Mouse (Mus musculus) spleen, postnatal 36 days (tissue): ENCODE data around the gene Antxr2.

Experiments used
- DNase-seq, 2 experiments: peaks; one replicate each; pipeline ENCODE4 v3.0.0; 2022; ENCODE audit warnings: low spot score in 2 of 2, mixed read lengths in 1 of 2

The Antxr2 gene

DNA sequence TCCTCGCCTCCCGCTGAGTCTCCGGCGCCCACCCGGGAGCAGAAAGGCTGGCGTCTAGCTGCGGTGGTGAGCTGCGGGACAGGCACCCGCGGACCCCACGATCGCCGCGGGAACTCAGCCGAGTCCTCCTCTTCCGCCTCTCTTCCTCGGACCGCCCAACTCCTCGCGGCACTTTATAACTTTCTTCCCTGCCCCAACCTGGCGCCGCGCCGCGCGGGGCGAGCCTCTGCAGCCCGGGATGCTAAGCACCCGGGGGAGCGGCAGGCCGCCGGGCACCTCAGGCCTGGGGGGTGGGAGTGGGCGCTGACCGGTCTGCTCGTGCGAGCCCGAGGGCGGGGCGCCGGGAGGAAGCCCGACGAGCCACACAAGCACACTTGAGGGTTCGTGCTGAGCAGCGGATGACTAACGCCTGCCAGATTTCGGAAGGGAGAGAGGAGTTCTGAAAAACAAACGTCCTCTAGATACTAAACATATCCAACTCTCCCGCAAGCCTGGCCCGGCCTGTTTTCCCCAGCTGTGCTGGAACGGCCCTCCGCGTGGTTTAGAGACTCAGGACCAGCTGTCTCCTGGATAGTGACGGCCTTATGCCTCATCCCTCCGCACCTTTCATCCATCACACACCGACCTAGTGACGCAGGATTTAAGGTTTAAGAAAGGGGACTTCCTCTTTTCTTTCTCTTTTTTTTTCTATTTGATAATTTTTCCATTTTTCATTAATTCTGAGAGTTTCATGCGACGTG lies at the start of gene Antxr2:
Antxr2 (minus strand) TSS at position 142 of the 740 bp plus-strand sequence.
- peak; percentile 47 to 54 for DNase-seq

DNA sequence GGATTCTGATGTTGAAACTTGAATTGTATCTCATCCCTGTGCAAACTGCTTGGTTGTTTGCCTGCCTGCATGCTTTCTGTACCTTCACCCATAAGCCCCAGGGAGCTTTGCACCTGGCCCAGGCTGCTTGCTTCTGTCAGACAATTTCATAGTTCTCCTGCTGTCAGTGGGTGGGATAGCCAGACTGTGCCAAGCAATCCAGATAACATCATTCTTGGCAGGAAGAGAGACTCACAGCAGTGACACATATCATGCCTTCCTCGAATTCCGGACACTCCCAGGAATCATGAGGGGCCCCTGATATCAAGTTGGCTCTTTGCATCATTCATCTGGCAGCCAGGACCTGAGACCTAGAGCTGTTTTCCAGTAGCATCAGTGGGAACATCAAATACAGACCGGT lies 45.8 kb upstream of the Antxr2 start:
- no peak for DNase-seq

DNA sequence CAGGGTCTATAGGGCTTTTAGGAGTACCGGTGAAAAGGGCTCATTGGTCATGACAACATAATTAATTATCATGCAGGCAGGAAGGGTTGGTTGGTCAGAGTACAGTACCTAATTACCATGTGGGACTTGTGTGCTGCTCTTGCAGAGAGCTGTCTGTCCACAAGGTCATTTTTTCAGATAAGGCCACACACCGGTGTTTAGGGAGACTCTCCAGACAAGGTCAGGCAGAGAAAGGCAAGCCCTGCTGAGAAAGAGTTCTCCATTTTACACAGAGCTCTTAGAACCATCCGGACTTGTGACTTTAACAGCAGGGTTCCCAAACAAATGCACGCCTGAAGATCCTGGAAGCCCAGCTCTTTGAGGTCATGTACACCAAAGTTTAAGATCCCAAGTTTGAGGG lies 38.3 kb upstream of the Antxr2 start:
- DNase-seq: no peak

DNA sequence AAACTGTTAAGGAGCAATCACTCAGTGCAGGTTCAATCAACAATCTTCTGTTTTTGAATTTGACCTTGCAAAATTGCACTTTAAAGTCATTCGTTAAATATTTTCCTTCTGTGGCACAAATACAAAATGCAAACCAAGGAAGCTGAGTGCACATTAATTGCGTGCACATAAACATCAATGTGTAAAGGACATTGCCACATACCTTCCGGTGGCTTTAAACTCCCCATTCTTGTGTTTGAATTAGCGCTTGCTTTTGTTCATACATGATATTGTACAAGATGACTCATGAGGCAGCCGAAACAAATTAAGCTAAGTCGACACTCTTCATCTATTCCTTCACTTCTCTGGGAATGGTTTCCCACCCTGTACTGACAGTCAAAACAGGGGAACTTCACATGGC lies 24.4 kb upstream of the Antxr2 start:
- no peak for DNase-seq

DNA sequence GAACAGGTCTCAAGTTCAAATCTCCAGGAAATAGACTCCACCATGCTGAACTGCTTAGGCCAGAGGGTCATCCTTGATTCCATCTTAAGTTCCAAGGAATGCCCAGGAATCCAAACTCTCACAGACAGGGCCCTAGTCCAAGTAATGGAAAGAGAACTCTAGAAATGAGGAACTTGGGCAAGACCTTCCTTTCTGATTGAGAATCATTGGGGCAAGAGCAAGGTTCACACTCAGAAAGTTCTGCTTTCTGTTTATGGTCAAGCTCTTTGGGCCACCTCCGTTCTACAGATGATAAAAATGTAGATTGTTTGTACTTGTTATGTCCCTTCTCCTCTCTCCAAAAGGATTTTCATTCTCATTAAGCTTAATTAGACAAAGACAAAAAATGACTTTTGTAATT lies 24.0 kb upstream of the Antxr2 start:
- DNase-seq: no peak

DNA sequence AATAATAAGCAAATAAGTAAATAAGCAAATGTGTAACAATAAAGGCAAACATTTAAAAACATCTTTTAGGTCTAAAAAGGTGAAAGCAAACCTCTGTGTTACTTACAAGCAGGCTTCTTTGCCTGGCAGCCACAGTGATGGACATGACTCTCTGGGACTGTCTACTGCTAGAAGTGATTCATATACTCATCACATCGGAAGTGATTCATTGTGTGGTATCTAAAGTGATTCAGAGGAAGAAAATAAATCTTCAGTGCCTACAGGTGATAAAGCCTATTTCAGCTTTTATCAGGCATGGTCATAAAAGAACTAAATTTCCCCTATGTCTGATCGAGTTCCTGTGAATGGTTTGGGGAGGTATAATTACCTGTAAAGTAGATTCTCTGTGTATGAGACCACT lies 4.1 kb upstream of the Antxr2 start:
- no peak for DNase-seq

DNA sequence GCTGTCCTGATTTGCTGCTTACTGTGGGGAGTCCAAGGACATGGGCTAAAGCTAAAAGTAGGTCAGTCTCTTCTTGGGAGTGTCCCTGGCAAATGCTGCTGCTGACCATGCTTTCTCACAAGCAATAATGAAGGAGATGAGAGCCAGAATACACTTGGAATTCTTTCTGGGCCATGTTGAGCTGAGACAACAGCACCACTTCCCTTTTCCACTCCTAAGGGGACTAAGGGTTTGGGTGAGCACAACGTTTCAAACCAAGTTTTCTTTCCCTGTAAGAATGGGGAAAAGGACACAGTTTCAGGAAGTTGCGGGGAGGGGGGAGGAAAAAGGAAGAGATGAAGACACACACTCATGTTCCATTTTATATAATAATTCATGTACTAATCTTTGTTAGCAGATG lies 3.4 kb upstream of the Antxr2 start:
- no peak for DNase-seq

DNA sequence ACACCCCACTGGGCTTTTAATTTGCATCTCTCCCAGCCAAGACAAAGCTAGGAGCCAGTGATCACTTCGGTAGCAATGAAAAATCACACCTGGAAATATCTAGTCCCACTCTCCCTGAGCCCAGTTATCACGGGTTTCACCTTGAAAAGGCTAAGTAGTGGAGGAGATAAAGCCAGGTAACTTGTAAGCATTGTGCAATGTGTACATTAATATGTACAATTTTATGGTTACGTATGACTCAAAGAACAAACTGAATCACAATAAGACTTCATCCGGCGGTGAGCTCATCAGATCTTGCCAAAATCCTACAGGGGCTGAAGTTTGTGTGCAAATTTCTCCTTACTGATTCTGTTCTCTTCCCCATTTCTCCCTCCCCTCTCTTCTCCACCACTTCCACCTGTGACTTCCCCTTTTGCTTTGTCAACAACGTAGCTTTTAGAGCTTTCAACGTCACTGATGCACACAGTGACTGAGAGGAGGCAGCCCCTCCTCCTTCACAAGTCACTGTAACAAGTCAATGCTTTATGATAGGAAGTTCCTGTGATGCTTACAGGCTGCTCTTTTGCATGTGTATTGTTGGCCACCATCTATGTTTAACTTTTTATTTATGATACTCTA lies 2.1 kb upstream of the Antxr2 start:
- DNase-seq: peak; percentile 79 to 80

DNA sequence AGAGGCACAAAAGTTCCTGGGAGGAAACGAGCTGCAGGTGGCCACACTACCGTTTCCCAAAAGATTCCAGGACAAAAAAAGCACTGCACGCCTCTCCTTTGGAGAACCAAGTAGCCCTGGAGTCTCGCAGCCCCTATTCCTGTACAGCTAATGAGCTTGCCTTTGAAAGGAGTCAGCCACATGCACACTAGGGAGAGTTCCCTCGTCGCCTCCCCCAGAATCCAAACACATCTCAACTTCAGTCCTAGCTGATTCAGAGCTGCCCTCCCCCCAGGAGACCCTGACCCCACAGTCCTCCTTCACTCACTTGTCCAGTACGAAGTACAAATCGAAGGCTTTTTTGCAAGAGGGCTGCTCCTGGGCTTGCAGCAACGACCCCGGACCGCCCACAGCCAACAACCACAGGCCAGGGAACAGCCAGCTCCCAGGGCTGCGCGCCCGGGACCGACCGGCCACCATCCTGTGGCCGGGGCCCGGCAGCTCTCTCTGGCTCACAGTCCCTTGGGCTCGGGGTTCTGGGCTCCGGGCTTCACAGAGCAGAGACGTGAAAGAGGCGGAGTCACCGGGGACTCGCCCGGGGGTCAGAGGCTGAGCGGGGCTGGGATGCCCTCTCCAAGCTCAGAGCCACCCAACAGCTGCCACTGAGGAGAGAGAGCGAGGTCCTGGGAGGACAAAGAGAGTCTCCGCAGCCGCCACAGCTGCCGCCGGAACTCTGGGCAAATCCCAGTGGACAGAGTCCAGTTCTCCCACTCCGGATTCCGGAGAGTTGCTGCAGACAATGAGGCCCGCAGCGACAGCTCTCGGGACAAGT lies 547 bp downstream of the Antxr2 start:
- DNase-seq: peak; percentile 59

DNA sequence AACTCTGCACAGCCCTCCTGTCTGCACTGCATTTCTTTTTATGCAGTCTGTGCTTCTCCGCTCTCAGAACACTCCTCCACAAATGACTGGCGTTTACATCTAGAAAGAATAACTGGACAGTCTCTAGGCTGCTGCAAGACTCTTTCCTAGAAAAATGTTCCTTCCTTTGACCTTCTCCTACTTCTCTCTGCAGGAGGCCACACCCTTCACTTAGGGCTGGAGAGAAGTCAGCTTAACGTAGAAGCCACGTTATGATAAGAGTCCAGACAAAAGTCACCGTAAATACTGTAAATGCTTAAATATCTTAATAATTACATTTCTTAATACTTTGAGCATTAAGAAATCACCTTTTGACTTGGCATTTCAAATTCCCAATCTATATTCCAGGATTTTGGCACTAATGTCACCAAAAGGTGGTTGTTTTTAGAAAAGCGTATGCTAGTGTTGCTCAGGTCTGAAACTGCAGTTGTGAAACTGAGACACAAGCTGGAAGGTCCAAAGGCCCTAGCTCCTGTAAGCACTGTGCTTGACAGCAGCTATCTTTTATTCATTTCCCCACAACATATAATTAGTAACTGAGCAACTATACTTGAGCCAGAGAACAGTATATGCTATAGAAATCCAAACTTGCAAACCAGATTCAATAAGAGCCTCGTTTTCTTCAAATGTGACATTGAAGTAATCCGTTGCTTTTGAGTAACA lies 3.0 kb downstream of the Antxr2 start:
- no peak for DNase-seq

DNA sequence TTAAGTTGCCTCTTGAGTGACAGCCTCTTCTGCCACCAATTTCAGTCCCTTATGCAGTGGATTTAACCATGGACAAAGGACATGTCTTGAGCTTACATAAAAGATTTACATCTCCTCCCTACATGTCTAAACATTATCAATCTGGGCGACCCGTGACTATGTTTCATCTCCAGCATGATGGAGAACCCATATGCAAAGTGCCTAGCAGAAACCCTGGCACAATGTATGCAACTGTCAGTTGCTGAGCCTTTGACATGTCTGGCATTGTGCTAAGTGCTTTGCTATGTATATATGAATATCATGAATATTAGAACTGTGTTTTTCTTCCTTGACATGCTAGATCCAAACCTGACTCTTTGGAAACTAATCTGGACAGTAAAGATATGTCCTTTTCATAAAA lies 4.9 kb downstream of the Antxr2 start:
- no peak for DNase-seq

DNA sequence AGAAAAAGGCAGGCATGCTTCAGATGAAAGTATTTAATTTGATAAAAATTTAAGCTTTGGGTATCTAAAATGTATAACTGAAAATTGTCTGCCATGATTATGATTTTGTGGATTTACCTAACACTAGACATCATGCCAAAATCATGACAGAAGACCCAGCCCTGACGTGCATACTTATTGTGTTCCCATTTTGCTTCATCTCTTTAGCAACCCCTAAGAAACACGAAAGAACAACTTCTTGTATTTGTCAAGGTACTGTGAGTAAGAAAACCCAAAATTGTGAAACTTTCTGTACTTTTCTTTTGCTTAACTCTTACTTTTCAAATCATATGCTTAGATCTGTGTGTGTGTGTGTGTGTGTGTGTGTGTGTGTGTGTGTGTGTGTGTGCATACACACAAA lies 6.3 kb downstream of the Antxr2 start:
- DNase-seq: no peak

DNA sequence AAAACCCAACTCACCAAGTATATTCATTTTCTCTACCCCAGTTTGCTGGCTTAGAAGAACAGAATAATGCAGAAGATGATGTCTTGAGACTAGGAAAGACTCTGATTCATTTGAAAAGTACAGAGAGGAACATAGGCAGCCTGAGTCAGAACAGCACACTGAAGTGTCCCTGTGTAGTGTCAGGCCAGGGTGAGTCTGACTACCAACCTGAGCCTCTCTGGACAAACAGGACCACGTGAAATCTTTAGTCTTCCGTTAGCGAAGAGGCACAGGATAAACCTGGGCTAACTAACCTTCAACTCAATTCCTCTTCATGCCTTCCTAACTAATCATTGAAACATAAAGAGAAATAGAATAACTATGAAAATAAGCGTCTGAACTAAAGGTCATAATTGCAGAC lies 9.3 kb downstream of the Antxr2 start:
- no peak for DNase-seq

DNA sequence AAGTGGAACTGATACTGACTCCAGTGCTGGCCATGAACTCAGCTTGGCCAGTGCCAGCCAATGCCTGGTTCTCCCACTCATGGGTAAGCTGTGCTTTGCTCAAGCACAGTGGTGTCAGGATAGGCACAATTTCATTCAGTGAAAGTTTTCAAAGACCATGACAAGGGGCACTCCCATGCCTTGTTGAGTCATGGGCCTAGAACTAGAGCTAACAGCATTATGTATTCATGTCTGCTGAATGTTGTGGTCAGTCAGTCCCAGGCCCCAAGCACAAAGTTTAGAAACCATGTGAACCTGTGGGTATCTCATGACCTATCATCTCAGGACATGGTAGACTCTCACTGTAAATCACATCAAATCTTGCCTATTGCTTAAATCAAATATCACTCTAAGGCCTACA lies 10.2 kb downstream of the Antxr2 start:
- no peak for DNase-seq

DNA sequence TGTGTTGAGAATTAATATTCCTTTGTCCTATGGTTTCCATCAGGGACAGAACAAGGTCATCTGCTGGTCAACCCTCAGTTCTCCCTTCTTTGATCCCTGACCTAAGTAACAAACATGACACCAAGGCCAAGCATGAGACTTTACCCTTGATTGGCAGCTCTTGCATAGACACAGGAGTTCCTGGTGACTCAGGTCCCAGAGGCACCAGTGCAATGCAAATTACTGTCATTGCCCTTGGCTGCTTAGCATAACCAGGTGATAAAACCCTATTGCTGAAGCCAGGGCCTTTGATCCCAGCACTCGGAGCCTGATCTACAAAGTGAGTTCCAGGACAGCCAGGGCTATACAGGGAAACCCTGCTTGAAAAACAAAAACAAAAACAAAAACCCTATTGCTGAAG lies 11.4 kb downstream of the Antxr2 start:
- DNase-seq: peak; percentile 12 to 33

DNA sequence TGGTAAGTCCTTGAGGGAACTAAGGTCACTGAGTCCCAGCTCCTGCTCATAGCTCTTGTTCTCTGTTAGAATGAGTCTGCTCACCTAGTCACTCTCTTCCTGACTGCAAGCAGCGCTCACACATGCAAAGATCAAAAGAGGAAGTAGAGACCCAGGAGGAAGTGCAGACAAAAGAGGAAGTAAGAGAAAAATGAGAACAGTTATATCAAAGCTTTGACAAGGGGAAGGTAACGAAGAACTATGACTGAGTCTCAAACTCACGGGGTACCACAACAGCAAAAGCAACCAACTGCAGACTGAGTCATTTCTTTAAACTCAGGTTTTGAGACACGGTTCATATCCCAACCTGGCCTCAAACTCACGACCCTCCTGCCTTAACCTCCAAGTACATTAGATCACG lies 12.7 kb downstream of the Antxr2 start:
- peak; percentile 76 to 81 for DNase-seq

DNA sequence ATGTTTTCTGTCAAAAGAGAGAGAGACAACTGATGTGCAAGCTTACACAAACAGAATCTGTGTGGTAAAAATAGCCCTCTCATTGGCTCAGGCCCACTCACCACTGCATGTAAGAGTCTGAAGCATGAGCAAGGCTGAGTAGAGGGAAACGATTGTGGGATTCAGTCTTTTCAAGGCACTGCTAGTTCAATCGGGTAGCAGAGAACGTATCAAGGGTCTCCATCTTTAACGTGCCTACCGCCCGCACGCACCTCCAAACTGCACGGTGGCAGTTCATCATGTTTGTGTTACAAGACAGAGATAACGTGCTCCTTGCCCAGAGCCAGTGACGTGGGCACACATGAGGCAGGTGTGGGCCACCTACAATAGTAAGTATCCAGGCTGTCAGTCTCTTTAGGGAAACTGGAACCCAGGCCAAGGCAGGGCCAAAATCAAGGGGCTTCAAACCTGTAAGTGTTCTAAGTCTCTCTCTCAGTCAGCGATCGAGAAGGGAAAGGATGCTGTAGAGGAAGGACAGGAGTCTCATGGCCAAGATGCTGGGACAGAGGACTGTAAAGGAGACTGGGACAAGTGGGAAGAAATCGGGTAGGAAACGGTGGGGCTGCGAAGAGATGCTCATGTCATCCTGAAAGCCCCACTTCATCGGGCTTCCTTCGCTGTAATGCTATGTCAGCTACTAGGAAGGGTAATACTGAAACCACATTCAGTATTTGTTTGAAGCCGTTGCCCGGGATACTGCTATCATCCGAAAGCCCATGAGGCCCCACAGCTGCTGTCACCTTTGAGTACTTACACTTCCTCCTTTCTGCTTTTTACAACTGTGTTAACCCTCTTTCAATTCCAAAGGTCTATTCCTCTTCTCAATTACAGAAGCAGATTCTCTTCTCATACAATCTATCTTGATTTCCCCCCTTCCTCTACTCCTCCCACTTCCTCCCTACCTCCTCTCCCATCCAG lies 14.3 kb downstream of the Antxr2 start:
- DNase-seq: peak; percentile 85 to 87

DNA sequence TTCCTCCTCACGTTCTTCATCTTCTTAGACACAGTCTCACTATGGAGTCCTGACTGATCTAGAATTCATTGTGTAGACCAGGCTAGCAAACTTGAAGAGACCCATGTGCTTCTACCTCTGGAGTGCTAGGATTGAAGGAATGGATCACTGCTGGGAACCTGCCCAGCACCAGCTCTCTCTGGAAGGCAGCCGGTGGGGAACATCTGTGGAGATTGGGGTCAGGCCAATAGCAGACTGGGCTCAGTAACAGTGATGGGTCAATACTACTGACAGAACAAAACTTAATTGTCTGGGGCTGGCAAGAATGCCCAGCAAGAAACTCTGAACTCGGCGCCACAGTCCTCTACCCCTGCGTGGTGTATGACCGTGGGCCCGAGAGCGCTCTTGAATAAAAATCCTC lies 25.1 kb downstream of the Antxr2 start:
- no peak for DNase-seq

DNA sequence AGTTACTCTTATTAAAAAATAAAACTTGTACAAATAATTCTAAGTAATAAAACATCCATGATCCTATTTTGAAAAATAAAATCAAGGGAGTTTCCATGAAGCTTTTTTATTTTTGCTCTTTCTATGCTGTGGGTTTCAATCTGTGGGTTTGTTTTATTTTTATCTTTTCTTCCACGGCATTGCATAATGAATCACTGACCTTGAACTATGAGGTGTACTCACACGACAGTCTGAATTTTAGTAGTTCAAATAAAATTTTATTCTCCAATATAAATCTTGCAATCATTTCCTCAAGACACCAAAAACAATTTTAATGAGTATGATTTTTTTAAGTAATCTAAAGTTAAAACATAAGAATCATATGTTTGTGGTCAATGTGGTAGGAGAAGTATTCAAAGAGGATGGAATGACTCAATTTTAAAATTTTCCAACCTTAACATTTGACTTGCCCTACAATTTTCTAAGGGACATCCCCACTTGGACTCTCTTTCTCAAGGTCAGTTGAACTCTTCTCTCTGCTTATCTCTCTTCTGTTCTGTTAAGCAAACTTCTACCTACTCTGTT lies 31.5 kb downstream of the Antxr2 start:
- DNase-seq: no peak

DNA sequence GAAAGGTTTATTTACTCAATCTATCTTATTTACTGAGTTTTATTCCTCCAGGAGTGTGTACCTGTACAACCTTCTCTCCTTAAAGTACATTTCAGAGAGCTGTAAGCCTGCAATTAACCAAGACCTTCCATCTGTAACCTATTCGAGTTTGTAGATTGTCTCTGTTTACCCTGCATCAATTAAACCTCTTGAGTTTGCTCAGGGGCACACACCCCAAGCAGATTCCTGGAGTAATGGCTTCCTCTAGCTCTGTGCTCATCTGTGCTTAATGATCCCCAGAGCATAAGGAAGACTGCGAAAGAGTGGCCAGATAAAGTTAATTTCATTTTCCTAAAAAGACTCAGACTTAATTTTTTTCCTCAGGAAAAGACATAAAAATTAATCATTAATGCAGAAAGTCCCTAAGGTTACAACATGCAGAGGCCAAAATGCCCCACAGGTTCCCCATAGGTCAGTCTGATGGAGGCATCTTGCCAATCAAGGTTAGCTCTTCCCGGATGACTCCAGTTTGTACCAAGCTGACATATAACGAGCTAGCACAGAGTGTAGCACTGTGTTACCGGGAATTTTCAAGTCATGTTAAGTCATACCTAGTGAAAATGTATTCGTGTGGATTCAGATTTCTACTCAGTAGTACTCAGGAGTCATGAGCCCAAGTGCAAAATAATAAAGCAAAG lies 34.2 kb downstream of the Antxr2 start:
- DNase-seq: no peak
